Mouse (Mus musculus): ENCODE data around the gene Sytl1. TPM values are rescaled to one million over a fixed set of nuclear protein-coding genes. Genes with fewer than 3 reads are reported as not detected.

The Sytl1 gene
- 0.32 and 0.78 TPM in 2 replicates for polyA plus RNA-seq (2015; fragmentation: Nextera tagmentation; extraction: Ambion mirVana)

DNA sequence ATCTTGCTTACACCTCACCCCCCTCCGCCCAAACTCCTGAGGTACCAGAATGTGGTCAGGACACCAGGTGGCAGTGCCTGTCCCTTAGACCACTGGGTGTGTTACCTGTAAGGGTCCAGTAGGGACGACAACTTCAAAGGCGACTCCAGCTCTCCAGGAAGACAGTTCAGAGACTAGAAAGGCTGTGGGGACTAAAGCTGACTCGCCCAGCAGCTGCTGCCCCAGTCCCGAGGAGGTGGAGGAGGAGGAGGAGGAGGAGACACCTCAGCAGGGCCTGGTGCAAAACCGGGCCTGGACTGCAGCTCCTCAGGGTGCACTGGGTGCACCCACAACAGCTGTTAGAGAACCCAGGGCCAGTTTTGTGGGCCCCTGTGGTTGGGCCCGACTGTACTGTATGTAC is at the start of gene Sytl1:
TSS of gene Sytl1 (minus strand) at position 232 of the 400 bp plus-strand sequence.
- no peak within 1 kb of the TSS for H3K27ac ChIP-seq (replicated peaks)
- H3K36me3 ChIP-seq = peaks cover 46% of the 10 kb centered on the region
- H3K4me2 ChIP-seq = no peak within 1 kb of the TSS
- WGBS = 38% methylated on average over 7 of the region's 7 CpGs
- no peaks in the 10 kb centered on the region for H3K4me1 ChIP-seq
- no peak for ATAC-seq (ENCODE audit: extremely low read depth, insufficient number of reproducible peaks, low FRiP score, low TSS enrichment)
- no peaks in the 10 kb centered on the region for H3K9me3 ChIP-seq
- peaks cover 7% of the 10 kb centered on the region for H3K27me3 ChIP-seq (replicated peaks)
- no peak within 1 kb of the TSS for H3K9ac ChIP-seq
- no peak within 1 kb of the TSS for H3K4me3 ChIP-seq

DNA sequence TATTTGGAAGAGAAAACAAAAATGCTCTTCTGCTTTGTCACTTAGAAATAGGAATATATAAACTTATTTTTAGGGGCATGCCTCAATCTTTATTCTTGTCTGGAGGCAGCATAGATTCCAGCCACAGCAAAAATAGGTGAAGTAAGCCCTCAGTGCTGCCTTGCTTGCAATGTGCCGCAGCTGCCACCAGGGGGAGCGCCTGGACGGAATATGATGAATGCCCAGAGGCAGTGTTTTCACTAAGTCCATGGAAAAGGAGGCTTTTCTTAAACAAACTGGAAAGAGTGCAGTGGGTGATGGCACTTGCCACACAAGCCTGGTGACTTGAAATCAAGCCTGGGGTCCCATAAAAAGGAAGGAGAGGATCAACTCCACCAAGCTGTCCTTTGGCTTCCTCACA is 47.0 kb upstream of the Sytl1 start:
- Histone ChIP-seq H3K9me3 (no peaks in the 10 kb centered on the region), H3K4me3 (no peak overlapping the region), H3K9ac (no peak overlapping the region), H3K4me1 (0 out of 2 replicates have a peak, but pooled peaks cover 2% of the 10 kb centered on the region), H3K36me3 (peaks cover 40% of the 10 kb centered on the region), H3K27me3 (replicated peaks) (no peaks in the 10 kb centered on the region), H3K27ac (replicated peaks) (no peak overlapping the region), H3K4me2 (no peak overlapping the region)
- WGBS = 0% methylated on average over 3 of the region's 3 CpGs
- ATAC-seq (ENCODE audit: extremely low read depth, insufficient number of reproducible peaks, low FRiP score, low TSS enrichment) = no peak

DNA sequence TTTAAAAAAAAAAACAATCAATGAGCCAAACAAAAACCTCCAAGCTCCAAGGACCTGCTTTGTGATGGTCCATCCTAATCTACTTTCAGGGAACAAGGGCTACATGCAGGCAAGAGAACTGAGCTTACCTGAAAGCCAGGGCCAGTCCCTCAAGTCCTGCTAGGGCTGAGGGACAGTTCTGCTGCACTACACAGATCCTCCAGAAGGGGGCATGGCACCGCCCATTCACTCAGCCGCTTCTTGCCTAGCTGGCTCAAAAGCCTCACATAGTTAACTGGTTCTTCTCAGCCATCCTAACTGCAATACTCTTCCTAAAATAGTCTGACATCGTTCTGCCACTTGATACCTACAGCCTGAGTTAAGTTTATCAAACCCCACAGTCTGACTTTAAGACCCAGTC is 44.4 kb upstream of the Sytl1 start:
- H3K27ac ChIP-seq (replicated peaks) = 0 out of 2 replicates have a peak overlapping the region, but pooled peaks have one; percentile 28
- no peak overlapping the region for H3K9ac ChIP-seq
- WGBS = 29% methylated on average over 3 of the region's 3 CpGs
- ATAC-seq (ENCODE audit: extremely low read depth, insufficient number of reproducible peaks, low FRiP score, low TSS enrichment) = no peak
- peaks cover 41% of the 10 kb centered on the region for H3K36me3 ChIP-seq
- H3K4me1 ChIP-seq = 0 out of 2 replicates have a peak, but pooled peaks cover 2% of the 10 kb centered on the region
- H3K27me3 ChIP-seq (replicated peaks) = no peaks in the 10 kb centered on the region
- H3K4me2 ChIP-seq = no peak overlapping the region
- H3K9me3 ChIP-seq = no peaks in the 10 kb centered on the region
- H3K4me3 ChIP-seq = no peak overlapping the region

DNA sequence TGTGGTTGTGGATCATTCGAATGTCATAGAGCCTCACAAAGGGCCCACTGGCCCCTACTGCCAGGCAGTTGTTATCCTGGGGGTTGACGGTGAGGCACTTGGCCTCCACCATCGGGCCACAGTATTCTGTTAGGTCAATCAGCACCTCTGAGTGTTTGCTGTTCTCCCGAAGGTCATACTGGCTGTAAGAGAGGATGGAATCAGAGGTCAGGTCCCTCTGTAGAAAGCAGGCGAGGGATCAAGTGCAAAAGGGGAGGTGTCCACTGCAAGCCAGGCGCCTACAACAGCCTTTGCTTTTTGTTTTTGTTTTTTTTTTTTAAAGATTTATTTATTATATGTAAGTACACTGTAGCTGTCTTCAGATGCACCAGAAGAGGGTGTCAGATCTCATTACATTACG is 42.9 kb upstream of the Sytl1 start:
- Histone ChIP-seq H3K36me3 (peaks cover 44% of the 10 kb centered on the region), H3K9ac (0 out of 2 replicates have a peak overlapping the region, but pooled peaks have one; percentile 7), H3K9me3 (no peaks in the 10 kb centered on the region), H3K27ac (replicated peaks) (no peak overlapping the region), H3K4me3 (no peak overlapping the region), H3K27me3 (replicated peaks) (no peaks in the 10 kb centered on the region), H3K4me2 (no peak overlapping the region), H3K4me1 (0 out of 2 replicates have a peak, but pooled peaks cover 2% of the 10 kb centered on the region)
- no peak for ATAC-seq (ENCODE audit: extremely low read depth, insufficient number of reproducible peaks, low FRiP score, low TSS enrichment)
- 61% methylated on average over 7 of the region's 7 CpGs for WGBS

DNA sequence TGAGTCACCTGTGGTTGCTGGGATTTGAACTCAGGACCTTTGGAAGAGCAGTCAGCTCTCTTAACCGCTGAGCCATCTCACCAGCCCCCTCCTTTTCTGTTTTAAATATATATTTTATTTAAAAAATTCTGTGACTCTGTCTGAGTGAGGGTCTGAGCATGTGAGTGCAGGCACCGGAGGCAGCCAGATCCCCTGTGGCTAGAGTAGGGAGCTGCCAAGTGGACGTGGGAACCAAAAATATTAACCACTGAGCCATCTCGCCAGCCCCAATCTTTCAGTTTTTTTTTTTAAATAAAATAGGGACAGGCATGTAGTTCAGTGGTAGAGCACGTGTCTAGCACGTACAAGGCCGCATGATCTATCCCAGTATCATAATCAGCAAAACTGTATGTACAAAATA is 41.9 kb upstream of the Sytl1 start:
- ATAC-seq (ENCODE audit: extremely low read depth, insufficient number of reproducible peaks, low FRiP score, low TSS enrichment) = no peak
- Histone ChIP-seq H3K9me3 (no peaks in the 10 kb centered on the region), H3K9ac (no peak overlapping the region), H3K27me3 (replicated peaks) (no peaks in the 10 kb centered on the region), H3K27ac (replicated peaks) (no peak overlapping the region), H3K36me3 (peaks cover 55% of the 10 kb centered on the region), H3K4me3 (no peak overlapping the region), H3K4me1 (0 out of 2 replicates have a peak, but pooled peaks cover 2% of the 10 kb centered on the region), H3K4me2 (no peak overlapping the region)
- WGBS = 90% methylated on average over 7 of the region's 7 CpGs

DNA sequence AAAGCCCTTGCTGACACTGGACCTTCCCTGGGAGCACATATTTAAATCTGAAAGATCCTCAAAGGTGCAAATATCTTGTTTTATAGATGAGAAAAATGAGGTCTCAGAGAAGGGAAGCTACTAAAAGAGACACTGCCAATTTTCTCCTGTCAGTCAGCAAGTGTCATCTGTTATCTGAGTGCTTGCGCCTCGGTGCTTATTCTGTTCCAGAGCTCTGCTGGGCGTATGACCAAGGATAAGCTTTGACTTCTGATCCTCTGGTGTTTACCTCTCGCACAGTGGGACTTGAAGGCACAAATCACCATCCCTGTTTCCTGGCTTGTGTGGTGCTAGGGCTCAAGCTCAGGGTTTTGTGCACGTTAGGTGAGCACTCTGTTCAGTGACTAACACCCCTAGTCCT is 39.8 kb upstream of the Sytl1 start:
- ATAC-seq (ENCODE audit: extremely low read depth, insufficient number of reproducible peaks, low FRiP score, low TSS enrichment) = no peak

DNA sequence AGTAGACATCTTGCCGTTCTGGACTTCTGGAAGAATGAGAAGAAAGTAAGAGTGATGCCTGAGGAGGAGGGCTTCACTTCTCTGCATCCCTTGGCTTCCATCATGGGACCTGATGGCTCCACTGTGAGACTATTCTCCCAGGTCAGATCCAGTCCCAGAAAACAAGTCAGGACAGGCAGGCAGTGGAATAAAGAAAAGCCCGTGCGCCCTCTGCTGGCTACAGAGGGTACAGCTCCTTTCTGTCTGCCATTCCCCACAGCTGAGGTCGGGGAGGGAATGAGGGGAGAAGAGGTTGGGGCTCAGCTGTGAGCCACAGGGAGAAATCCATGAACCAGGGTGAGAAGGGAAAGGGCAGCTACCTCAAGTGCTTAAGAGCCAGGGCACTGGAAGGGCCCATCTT is 38.9 kb upstream of the Sytl1 start:
- no peaks in the 10 kb centered on the region for H3K27me3 ChIP-seq (replicated peaks)
- peaks cover 63% of the 10 kb centered on the region for H3K36me3 ChIP-seq
- no peak for ATAC-seq (ENCODE audit: extremely low read depth, insufficient number of reproducible peaks, low FRiP score, low TSS enrichment)
- H3K4me1 ChIP-seq = peaks cover 23% of the 10 kb centered on the region
- H3K9ac ChIP-seq = no peak overlapping the region
- 24% methylated on average over 4 of the region's 4 CpGs for WGBS
- H3K4me3 ChIP-seq = no peak overlapping the region
- no peaks in the 10 kb centered on the region for H3K9me3 ChIP-seq
- H3K27ac ChIP-seq (replicated peaks) = no peak overlapping the region
- no peak overlapping the region for H3K4me2 ChIP-seq

More for the DNA sequence above, 39.8 kb upstream of the Sytl1 start:
- Histone ChIP-seq H3K27ac (replicated peaks) (no peak overlapping the region), H3K9ac (no peak overlapping the region), H3K4me1 (peaks cover 20% of the 10 kb centered on the region), H3K36me3 (peaks cover 57% of the 10 kb centered on the region), H3K27me3 (replicated peaks) (no peaks in the 10 kb centered on the region), H3K4me3 (no peak overlapping the region), H3K4me2 (no peak overlapping the region), H3K9me3 (no peaks in the 10 kb centered on the region)
- WGBS = 55% methylated on average over 5 of the region's 5 CpGs

DNA sequence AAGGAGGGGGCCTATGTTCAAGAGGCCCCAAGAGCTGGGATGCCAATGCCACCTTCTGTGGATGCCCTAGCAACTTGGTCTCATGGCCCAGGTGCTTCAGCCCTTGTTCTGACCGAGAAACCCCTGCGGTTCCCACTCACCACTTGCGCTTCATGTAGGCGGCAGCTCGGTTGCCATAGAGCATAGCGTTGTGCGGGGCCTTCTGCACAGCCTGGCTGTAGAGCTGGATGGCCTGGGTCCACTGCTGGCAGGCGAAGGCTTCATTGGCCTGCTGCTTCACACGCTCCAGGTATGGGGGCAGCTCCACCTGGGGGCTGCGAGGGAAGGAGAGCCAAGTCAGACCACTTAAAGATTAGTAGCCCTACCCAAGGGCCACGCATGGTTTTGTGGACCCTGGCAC is 37.5 kb upstream of the Sytl1 start:
- 85% methylated on average over 11 of the region's 11 CpGs for WGBS
- H3K9me3 ChIP-seq = no peaks in the 10 kb centered on the region

DNA sequence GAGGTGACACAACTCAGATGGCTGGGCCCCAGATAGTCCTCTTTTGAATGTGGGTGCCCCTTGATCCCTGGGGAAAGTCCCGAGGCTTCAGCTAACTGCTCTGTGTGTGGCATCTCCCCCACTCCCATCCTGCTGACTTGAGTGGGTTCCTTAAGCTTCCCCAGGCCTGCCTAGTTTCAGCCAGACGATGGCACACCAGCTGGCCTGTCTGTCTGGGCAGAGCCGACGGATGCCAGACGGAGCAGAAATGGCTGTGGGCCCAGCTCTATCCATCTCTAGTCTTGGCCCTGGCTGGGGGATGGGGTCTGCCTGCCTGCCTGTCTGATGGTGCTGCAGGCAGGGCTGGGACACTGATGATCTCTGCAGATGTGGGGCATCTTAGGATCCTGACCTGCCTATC is 36.8 kb upstream of the Sytl1 start:
- no peaks in the 10 kb centered on the region for H3K27me3 ChIP-seq (replicated peaks)
- no peak overlapping the region; the same call in 1 of the 2 replicates for H3K27ac ChIP-seq (replicated peaks)
- 54% methylated on average over 5 of the region's 5 CpGs for WGBS
- H3K36me3 ChIP-seq = peaks cover 75% of the 10 kb centered on the region
- H3K4me2 ChIP-seq = no peak overlapping the region
- H3K4me3 ChIP-seq = no peak overlapping the region
- peaks cover 31% of the 10 kb centered on the region for H3K4me1 ChIP-seq
- H3K9me3 ChIP-seq = no peaks in the 10 kb centered on the region
- no peak for ATAC-seq (ENCODE audit: extremely low read depth, insufficient number of reproducible peaks, low FRiP score, low TSS enrichment)
- H3K9ac ChIP-seq = peak overlapping the region; percentile 0; the same call in 1 of the 2 replicates

More for the DNA sequence above, 37.5 kb upstream of the Sytl1 start:
- Histone ChIP-seq H3K27ac (replicated peaks) (no peak overlapping the region), H3K36me3 (peaks cover 72% of the 10 kb centered on the region), H3K4me3 (no peak overlapping the region), H3K4me2 (no peak overlapping the region), H3K9ac (no peak overlapping the region), H3K4me1 (peaks cover 31% of the 10 kb centered on the region), H3K27me3 (replicated peaks) (no peaks in the 10 kb centered on the region)
- no peak for ATAC-seq (ENCODE audit: extremely low read depth, insufficient number of reproducible peaks, low FRiP score, low TSS enrichment)

DNA sequence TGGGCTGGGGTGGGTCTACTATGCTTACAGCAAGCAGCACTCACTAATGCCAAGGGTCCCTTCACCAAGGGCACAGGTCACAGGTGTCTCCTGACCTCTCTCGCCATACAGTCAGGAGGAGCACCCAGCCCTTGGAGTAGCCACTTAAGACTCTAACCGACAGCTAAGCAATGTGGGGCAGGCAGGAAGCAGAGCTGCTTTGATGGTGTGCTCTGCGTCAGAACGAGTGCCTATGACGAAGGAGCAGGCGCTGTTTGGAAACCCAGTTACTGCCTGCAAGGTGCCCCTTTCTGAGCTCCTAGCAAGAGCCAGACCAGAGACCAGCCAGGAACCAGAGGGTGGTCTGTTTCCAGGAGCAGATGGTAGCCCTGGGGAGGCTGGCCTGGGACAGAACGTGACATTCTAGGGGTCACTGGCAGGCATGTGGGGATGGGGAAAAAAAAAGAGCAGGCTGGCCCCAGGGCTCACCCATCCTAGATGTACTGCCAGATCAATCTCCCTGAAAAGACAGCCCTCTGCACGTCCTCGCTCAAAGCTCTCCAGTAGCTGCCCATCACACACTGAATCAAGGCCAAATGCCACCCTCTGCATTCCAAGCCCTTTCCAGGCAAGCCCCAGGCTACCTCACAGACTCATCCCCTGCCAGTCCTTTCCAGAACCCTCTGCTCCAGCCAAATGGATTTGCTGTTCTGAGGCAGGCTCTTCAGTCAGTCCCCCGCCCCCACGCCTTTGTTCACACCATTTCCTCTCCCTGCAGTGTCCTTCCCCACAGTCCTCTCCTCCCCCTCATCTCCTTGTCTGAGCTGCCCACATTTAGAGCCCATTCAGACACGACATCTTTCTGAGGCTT is 35.8 kb upstream of the Sytl1 start:
- H3K36me3 ChIP-seq = peaks cover 77% of the 10 kb centered on the region
- H3K4me1 ChIP-seq = peaks cover 32% of the 10 kb centered on the region
- peak overlapping the region; percentile 33; the same call in 1 of the 2 replicates for H3K9ac ChIP-seq
- no peak for ATAC-seq (ENCODE audit: extremely low read depth, insufficient number of reproducible peaks, low FRiP score, low TSS enrichment)
- H3K27ac ChIP-seq (replicated peaks) = 0 out of 2 replicates have a peak overlapping the region, but pooled peaks have one; percentile 15
- 52% methylated on average over 12 of the region's 12 CpGs for WGBS
- 0 out of 2 replicates have a peak, but pooled peaks cover 5% of the 10 kb centered on the region for H3K27me3 ChIP-seq (replicated peaks)
- H3K4me3 ChIP-seq = no peak overlapping the region
- no peak overlapping the region for H3K4me2 ChIP-seq
- no peaks in the 10 kb centered on the region for H3K9me3 ChIP-seq

DNA sequence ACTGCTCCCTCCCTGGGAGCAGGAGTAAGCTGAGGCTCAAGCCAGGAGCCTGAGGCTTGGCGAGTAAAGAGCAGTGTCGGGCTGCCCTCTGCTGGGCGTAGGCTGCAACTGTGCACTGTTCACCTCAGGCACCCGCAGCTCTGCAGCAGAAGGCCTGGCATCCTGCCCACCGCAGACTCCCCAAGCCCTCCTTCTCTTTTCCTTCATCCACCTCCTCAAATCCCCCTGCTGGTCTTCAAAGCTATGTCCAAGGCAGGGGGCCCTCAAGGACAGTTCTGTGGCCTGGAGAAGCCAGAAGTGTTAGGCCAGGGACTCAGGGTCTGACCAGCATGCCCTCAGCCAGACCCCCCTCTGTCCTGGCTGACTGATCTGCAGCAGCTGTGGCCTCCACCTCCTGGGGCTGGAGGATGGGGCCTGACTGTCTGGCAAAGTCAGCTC is 34.9 kb upstream of the Sytl1 start:
- 1% methylated on average over 5 of the region's 5 CpGs for WGBS
- Histone ChIP-seq H3K27me3 (replicated peaks) (0 out of 2 replicates have a peak, but pooled peaks cover 5% of the 10 kb centered on the region), H3K36me3 (peaks cover 68% of the 10 kb centered on the region), H3K27ac (replicated peaks) (no peak overlapping the region), H3K9ac (peak overlapping the region; percentile 61), H3K4me2 (no peak overlapping the region), H3K9me3 (no peaks in the 10 kb centered on the region), H3K4me1 (peaks cover 41% of the 10 kb centered on the region), H3K4me3 (no peak overlapping the region)
- no peak for ATAC-seq (ENCODE audit: extremely low read depth, insufficient number of reproducible peaks, low FRiP score, low TSS enrichment)
